Mouse (Mus musculus): ENCODE measurements around the gene Olfr286.

Olfr286 gene

GRCm38 (mm10) chr15:98234350-98234749 lies at the start of gene Olfr286:
TSS of gene Olfr286 (minus strand) at chr15:98234450.
- DNase-seq (ENCODE audit: low read depth, low spot score): no peak

- no peak for DNase-seq (ENCODE audit: low read depth, low spot score)
Measured at GRCm38 (mm10) chr15:98257776-98258175, 23.5 kb upstream of the Olfr286 start.

GRCm38 (mm10) chr15:98257193-98257592 lies 22.9 kb upstream of the Olfr286 start, which contains the start of gene H1fnt:
TSS of gene H1fnt (minus strand) at chr15:98257293.
- no peak for DNase-seq (ENCODE audit: low read depth, low spot score)

- DNase-seq (ENCODE audit: low read depth, low spot score): no peak
Measured at GRCm38 (mm10) chr15:98256271-98256670, 22.0 kb upstream of the Olfr286 start.

- DNase-seq (ENCODE audit: low read depth, low spot score): no peak
Measured at GRCm38 (mm10) chr15:98235442-98235841, 1.2 kb upstream of the Olfr286 start.

- no peak for DNase-seq (ENCODE audit: low read depth, low spot score)
Measured at GRCm38 (mm10) chr15:98226096-98226495, 8.2 kb downstream of the Olfr286 start.

- DNase-seq (ENCODE audit: low read depth, low spot score): no peak
Measured at GRCm38 (mm10) chr15:98225610-98226009, 8.6 kb downstream of the Olfr286 start.

- DNase-seq (ENCODE audit: low read depth, low spot score): no peak
Measured at GRCm38 (mm10) chr15:98222377-98222776, 11.9 kb downstream of the Olfr286 start.

GRCm38 (mm10) chr15:98220877-98221276 lies 13.4 kb downstream of the Olfr286 start, which contains the start of the genes Gm44579 and Olfr287:
TSS of gene Gm44579 (minus strand) at chr15:98220977.
TSS of gene Olfr287 (minus strand) at chr15:98221056.
- no peak for DNase-seq (ENCODE audit: low read depth, low spot score)

GRCm38 (mm10) chr15:98214130-98214529 lies 20.1 kb downstream of the Olfr286 start:
- no peak for DNase-seq (ENCODE audit: low read depth, low spot score)

- no peak for DNase-seq (ENCODE audit: low read depth, low spot score)
Measured at GRCm38 (mm10) chr15:98213336-98213870, 20.8 kb downstream of the Olfr286 start.

- no peak for DNase-seq (ENCODE audit: low read depth, low spot score)
Measured at GRCm38 (mm10) chr15:98209676-98210075, 24.6 kb downstream of the Olfr286 start.

GRCm38 (mm10) chr15:98195442-98195841 lies 38.8 kb downstream of the Olfr286 start, which contains the start of gene Olfr288:
TSS of gene Olfr288 (minus strand) at chr15:98195542.
- no peak for DNase-seq (ENCODE audit: low read depth, low spot score)

- DNase-seq (ENCODE audit: low read depth, low spot score): no peak
Measured at GRCm38 (mm10) chr15:98184456-98184855, 49.8 kb downstream of the Olfr286 start.

- no peak for DNase-seq (ENCODE audit: low read depth, low spot score)
Measured at GRCm38 (mm10) chr15:98181856-98182570, 52.2 kb downstream of the Olfr286 start.

- peak; percentile 86 for DNase-seq (ENCODE audit: low read depth, low spot score)
Measured at GRCm38 (mm10) chr15:98181132-98181711, 53.0 kb downstream of the Olfr286 start.

- DNase-seq (ENCODE audit: low read depth, low spot score): no peak
Measured at GRCm38 (mm10) chr15:98180567-98181131, 53.6 kb downstream of the Olfr286 start.

GRCm38 (mm10) chr15:98177320-98177719 lies 56.9 kb downstream of the Olfr286 start:
- no peak for DNase-seq (ENCODE audit: low read depth, low spot score)
